Mouse (Mus musculus) neural tube, embryonic 13.5 days (tissue): ENCODE results near the gene Ttc29. TPM values are rescaled to one million over a fixed set of nuclear protein-coding genes. Genes with fewer than 3 reads are reported as not detected.
A peak's percentile ranks its signal among the peaks of the same experiment; 100 is the strongest.

Experiments
- ATAC-seq: fragments of 200-750 bp; cut with Nextera tagmentation; 2 replicates; pipeline ENCODE4 v1.8.0; 2017; ENCODE audit warnings: low read depth, mild to moderate bottlenecking, moderate TSS enrichment, moderate library complexity
- H3K27ac ChIP-seq: fragments of 300-500 bp; sonication (generic); replicated peaks from 2 replicates; pipeline ENCODE4 v1.5.1; 2015; ENCODE audit warnings: moderate library complexity, mild to moderate bottlenecking, inconsistent platforms
- H3K27me3 ChIP-seq: fragments of 300-500 bp; sonication (generic); 2 replicates; pipeline ENCODE4 v1.6.1; 2015; ENCODE audit warnings: mild to moderate bottlenecking, inconsistent platforms
- H3K36me3 ChIP-seq: fragments of 300-500 bp; sonication (generic); 2 replicates; pipeline ENCODE4 v1.6.1; 2015; ENCODE audit warnings: mild to moderate bottlenecking, inconsistent platforms
- H3K4me1 ChIP-seq: fragments of 300-500 bp; sonication (generic); replicated peaks from 2 replicates; pipeline ENCODE4 v1.6.1; 2015; ENCODE audit warnings: inconsistent platforms
- H3K4me2 ChIP-seq: fragments of 300-500 bp; sonication (generic); 2 replicates; pipeline ENCODE4 v1.6.1; 2015; ENCODE audit warnings: inconsistent platforms, mild to moderate bottlenecking, moderate library complexity
- H3K4me3 ChIP-seq: fragments of 300-500 bp; sonication (generic); 2 replicates; pipeline ENCODE4 v1.5.1; 2015; ENCODE audit warnings: mild to moderate bottlenecking, inconsistent platforms
- H3K9ac ChIP-seq: fragments of 300-500 bp; sonication (generic); 2 replicates; pipeline ENCODE4 v1.6.1; 2015; ENCODE audit warnings: moderate library complexity, mild to moderate bottlenecking, inconsistent platforms
- H3K9me3 ChIP-seq: fragments of 300-500 bp; sonication (generic); 2 replicates; pipeline ENCODE4 v1.6.1; 2016; ENCODE audit warnings: inconsistent platforms
- WGBS: fragments of 180-500 bp; shearing (Covaris S2); methylation state at CpG from one replicate; pipeline ENCODE4 v1.1.7; 2015; 5-methylcytosine and 5-hydroxymethylcytosine counted together
- polyA plus RNA-seq: library from polyadenylated mRNA; unstranded; fragments of >200 nt; fragmentation: Nextera tagmentation; extraction: Ambion mirVana; gene quantifications from 2 replicates; pipeline ENCODE4 v1.2.1, GENCODE M21; 2015

Gene Ttc29
- 0.23 TPM in 1 of 2 replicates, not detected in the other for polyA plus RNA-seq

DNA sequence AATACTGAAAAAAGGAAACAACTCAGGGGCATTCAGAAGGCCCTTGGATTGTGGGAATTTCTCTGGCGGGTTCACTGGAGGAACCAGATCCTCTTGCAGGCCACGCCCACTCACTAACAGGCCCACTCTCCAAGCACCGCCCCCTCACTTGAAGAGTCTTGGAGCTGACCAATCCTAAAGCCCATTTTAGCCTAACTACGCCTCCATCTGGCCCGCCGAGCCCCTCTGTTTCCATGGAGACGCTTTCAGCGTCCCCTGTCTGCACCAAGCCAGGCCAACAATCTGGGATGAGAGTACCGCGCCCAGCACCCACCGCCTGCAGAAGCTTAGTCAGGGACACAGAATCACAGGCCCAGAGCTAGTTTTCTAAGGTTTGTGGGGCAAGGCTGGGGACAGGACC, at the start of gene Ttc29:
TSS of gene Ttc29 (plus strand) at position 224 of the 400 bp plus-strand sequence.
- Histone ChIP-seq H3K9me3 (no peaks in the 10 kb centered on the region), H3K36me3 (no peaks in the 10 kb centered on the region), H3K27me3 (no peaks in the 10 kb centered on the region), H3K9ac (no peak within 1 kb of the TSS), H3K4me2 (peak within 1 kb of the TSS; percentile 34), H3K4me1 (peaks cover 8% of the 10 kb centered on the region; the same call in 1 of the 2 replicates), H3K4me3 (no peak within 1 kb of the TSS), H3K27ac (no peak within 1 kb of the TSS)
- peak; percentile 92 for ATAC-seq
- 2% methylated on average over 11 of the region's 11 CpGs for WGBS

DNA sequence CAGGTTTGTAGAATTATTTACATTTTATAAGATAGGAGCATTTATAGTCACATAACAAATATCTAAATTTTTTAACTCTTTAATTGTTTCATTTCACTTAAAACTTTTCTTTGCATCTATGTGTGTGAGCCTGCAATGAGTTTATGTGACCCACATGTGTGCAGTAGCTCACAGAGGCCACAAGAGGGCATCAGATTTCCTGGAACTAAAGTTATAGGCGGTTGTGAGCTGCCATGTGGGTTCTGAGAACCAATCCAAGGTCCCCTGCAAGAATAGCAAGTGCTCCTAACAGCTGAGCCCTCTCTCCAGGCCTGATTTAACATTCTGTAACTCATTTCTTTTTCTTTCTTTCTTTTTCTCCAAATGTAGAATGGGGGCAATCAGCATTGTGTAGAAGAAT, 41.7 kb upstream of the Ttc29 start:
- no peaks in the 10 kb centered on the region for H3K27me3 ChIP-seq
- no peak for ATAC-seq
- H3K4me2 ChIP-seq = no peak overlapping the region
- H3K4me3 ChIP-seq = no peak overlapping the region
- no peak overlapping the region for H3K27ac ChIP-seq
- H3K9ac ChIP-seq = no peak overlapping the region
- H3K9me3 ChIP-seq = no peaks in the 10 kb centered on the region
- H3K36me3 ChIP-seq = no peaks in the 10 kb centered on the region
- H3K4me1 ChIP-seq = no peaks in the 10 kb centered on the region
- WGBS = 86% methylated on average over 1 of the region's 1 CpGs

DNA sequence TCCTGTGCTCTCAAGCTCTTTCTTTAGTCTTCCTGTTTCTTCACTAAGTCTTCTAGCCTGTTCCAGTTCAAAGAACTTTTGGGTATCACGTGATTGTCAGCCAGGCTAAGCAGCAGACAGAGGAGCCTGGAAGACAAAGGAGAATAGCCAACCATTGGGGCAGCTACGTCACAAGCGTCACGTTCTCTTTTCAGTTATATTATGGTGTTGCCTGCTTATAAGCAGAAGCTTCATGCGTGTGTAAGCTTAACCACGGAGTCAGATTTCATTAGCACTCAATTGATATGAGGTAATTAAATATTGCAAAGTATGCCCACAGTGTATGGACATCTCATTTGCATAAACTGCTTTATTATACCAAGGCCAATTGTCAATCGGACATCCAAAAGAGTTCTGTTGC, 30.4 kb upstream of the Ttc29 start:
- Histone ChIP-seq H3K4me1 (no peaks in the 10 kb centered on the region), H3K9me3 (no peaks in the 10 kb centered on the region), H3K36me3 (no peaks in the 10 kb centered on the region), H3K4me3 (no peak overlapping the region), H3K27me3 (no peaks in the 10 kb centered on the region), H3K27ac (no peak overlapping the region), H3K9ac (no peak overlapping the region), H3K4me2 (no peak overlapping the region)
- 71% methylated on average over 7 of the region's 7 CpGs for WGBS
- ATAC-seq = no peak

DNA sequence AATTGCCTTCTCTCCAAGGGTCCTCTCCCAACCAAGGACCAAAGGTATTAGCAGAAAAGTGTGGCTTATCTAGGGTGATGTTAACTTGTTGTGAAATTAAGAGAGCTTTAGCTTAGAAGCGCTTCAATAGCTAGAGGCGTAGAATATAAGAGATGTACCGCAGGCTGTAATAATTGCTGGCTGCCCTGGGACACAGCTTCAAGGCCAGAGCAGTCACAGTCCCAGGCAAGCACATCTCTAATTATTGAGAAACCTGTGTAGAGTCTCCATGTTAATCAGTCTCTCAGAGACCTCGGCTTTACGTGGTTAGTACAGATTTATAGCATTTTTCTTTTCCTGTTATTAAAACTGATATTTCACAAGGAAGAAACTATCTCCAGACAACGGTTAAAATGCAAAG, 29.7 kb upstream of the Ttc29 start:
- H3K9ac ChIP-seq = no peak overlapping the region
- 83% methylated on average over 6 of the region's 6 CpGs for WGBS
- no peak for ATAC-seq

DNA sequence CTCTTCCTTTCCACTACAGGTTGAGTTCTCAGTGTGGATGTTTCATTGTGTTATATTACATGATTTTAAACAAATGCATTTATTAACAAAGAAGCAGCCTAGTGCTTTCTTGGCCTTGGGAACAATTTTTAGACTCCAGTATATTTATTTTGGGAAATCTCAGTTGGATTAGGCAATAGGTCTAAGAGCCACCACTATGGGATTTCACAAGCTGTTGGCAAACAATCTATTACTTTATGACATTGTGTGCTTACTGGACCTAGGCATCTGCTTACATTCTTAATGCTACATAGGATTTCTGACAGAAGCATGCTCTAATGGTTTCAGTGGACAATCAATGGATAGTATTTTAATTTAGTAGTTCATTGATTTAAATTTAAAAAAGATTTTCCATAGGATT, 26.0 kb upstream of the Ttc29 start:
- Histone ChIP-seq H3K9ac (no peak overlapping the region), H3K4me3 (no peak overlapping the region), H3K27me3 (no peaks in the 10 kb centered on the region), H3K27ac (no peak overlapping the region), H3K4me2 (no peak overlapping the region), H3K4me1 (peaks cover 5% of the 10 kb centered on the region; the same call in 1 of the 2 replicates), H3K9me3 (no peaks in the 10 kb centered on the region), H3K36me3 (no peaks in the 10 kb centered on the region)
- no peak for ATAC-seq

More for the DNA sequence above, 29.7 kb upstream of the Ttc29 start:
- no peaks in the 10 kb centered on the region for H3K9me3 ChIP-seq
- H3K36me3 ChIP-seq = no peaks in the 10 kb centered on the region
- H3K27ac ChIP-seq = no peak overlapping the region
- H3K4me1 ChIP-seq = no peaks in the 10 kb centered on the region
- no peaks in the 10 kb centered on the region for H3K27me3 ChIP-seq
- H3K4me2 ChIP-seq = no peak overlapping the region
- no peak overlapping the region for H3K4me3 ChIP-seq

DNA sequence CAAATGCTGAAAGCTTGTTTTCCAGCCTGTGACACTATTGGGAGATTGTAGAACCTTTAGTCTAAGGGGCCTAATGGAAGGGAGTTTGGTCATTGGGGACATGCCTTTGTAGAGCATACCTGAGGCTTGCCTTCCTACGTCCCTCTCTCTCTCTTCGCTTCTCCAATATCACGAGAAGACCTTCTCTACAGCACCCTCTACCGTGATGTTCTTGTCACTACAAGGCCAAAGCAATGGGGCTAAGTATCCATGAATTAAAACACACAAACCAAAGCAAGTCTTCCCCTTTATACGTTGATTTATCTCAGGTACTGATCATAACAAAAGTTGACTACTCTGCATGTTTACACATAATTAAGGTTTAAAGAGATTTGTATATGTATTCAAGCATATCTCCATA, 8.9 kb upstream of the Ttc29 start:
- Histone ChIP-seq H3K9ac (no peak overlapping the region), H3K36me3 (no peaks in the 10 kb centered on the region), H3K4me3 (no peak overlapping the region), H3K4me2 (no peak overlapping the region), H3K27ac (no peak overlapping the region), H3K4me1 (no peaks in the 10 kb centered on the region), H3K27me3 (no peaks in the 10 kb centered on the region), H3K9me3 (no peaks in the 10 kb centered on the region)
- no peak for ATAC-seq
- 36% methylated on average over 5 of the region's 5 CpGs for WGBS

DNA sequence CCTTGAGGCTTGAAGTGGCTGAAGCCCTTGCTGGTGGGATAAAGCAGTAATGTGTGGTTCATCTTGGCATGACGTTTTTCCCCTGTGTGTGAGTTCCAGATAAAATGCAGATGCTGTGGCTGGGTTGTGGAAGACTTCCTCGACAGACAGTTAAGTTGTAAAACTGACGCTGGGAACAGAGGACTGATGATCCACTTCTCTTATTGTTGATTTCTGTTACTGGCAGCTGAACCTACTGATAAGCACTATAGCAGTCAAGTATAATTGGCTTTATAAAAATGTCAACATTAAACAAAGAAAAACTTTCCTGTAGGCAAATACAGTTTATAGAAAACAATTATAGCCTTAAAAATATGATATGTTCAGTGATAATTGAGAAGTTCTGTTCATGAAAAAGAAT, 2.7 kb upstream of the Ttc29 start:
- no peak overlapping the region for H3K4me3 ChIP-seq
- H3K36me3 ChIP-seq = no peaks in the 10 kb centered on the region
- H3K4me2 ChIP-seq = no peak overlapping the region
- ATAC-seq = no peak
- H3K4me1 ChIP-seq = peaks cover 8% of the 10 kb centered on the region; the same call in 1 of the 2 replicates
- no peaks in the 10 kb centered on the region for H3K9me3 ChIP-seq
- H3K27ac ChIP-seq = no peak overlapping the region
- H3K27me3 ChIP-seq = no peaks in the 10 kb centered on the region
- 47% methylated on average over 3 of the region's 3 CpGs for WGBS
- H3K9ac ChIP-seq = no peak overlapping the region

DNA sequence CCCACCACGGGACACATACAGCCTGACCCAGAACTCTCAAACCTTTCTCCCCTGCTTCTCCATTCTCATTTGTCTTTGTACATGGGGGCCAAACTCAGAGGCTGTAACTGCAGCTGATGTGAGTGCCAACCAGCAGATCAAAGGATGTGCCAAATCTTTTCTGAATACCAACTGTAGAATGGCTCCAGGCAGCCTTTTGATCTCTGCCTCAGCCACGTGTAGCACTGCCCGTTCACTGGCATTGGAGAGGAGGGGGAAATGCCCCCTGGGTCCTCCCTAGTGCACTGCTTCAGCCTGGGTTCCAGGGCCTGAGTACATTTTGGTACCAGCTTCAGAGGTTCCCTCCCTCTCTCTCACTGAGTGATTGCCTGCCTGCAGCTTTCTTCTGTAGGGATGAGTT, 1.5 kb downstream of the Ttc29 start:
- Histone ChIP-seq H3K27me3 (no peaks in the 10 kb centered on the region), H3K9me3 (no peaks in the 10 kb centered on the region), H3K27ac (no peak overlapping the region), H3K9ac (no peak overlapping the region), H3K4me3 (no peak overlapping the region), H3K36me3 (no peaks in the 10 kb centered on the region), H3K4me1 (peaks cover 8% of the 10 kb centered on the region; the same call in 1 of the 2 replicates), H3K4me2 (no peak overlapping the region)
- WGBS = 17% methylated on average over 3 of the region's 3 CpGs
- ATAC-seq = no peak

DNA sequence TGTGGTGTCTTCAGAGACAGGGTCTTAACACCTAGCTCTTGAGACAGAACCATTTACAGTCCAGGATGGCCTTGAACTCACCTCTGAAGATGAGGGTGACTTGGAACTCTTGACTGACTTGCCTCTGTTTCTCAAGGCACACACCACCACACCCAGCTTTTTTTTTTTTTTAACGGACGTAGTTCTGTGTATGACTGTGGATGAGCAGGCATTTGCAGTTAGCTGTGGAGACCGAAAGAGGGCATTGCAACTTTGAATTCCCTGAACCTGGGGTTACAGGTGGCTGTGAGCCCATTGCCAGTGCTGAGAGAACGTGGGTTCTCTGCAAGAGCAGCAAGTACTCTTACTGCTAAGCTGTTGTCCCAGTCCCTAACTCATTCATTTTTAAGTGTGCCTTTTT, 13.0 kb downstream of the Ttc29 start:
- Histone ChIP-seq H3K9me3 (no peaks in the 10 kb centered on the region), H3K9ac (no peak overlapping the region), H3K4me2 (no peak overlapping the region), H3K27ac (no peak overlapping the region), H3K4me1 (peaks cover 5% of the 10 kb centered on the region; the same call in 1 of the 2 replicates), H3K36me3 (no peaks in the 10 kb centered on the region), H3K4me3 (no peak overlapping the region), H3K27me3 (no peaks in the 10 kb centered on the region)
- ATAC-seq = no peak
- 82% methylated on average over 4 of the region's 4 CpGs for WGBS

DNA sequence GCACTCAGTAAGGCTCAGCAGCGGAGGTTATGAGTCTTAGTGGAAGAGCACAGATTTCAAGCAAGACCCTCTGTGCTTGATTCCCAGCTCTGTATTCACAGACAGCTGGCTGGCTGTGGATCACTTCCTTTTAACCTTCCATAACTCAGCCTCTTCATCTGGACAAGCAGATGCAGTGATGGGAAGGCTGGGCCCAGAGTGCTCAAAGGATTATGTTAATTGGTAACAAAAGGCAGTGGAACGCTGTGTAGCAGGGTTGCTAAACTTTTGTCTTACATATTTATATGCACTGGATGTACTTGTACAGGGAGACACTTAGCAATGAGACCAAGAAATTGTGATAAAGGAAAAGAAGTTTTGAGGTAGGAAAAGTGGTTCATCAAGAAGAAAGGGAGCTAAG, 17.6 kb downstream of the Ttc29 start:
- WGBS = 46% methylated on average over 2 of the region's 2 CpGs
- no peaks in the 10 kb centered on the region for H3K27me3 ChIP-seq
- H3K9ac ChIP-seq = no peak overlapping the region
- no peaks in the 10 kb centered on the region for H3K36me3 ChIP-seq
- no peak overlapping the region for H3K4me2 ChIP-seq
- no peak overlapping the region for H3K27ac ChIP-seq
- no peak overlapping the region for H3K4me3 ChIP-seq
- peaks cover 14% of the 10 kb centered on the region; the same call in 1 of the 2 replicates for H3K4me1 ChIP-seq
- no peak; the same call in 1 of the 2 replicates for ATAC-seq
- no peaks in the 10 kb centered on the region for H3K9me3 ChIP-seq

DNA sequence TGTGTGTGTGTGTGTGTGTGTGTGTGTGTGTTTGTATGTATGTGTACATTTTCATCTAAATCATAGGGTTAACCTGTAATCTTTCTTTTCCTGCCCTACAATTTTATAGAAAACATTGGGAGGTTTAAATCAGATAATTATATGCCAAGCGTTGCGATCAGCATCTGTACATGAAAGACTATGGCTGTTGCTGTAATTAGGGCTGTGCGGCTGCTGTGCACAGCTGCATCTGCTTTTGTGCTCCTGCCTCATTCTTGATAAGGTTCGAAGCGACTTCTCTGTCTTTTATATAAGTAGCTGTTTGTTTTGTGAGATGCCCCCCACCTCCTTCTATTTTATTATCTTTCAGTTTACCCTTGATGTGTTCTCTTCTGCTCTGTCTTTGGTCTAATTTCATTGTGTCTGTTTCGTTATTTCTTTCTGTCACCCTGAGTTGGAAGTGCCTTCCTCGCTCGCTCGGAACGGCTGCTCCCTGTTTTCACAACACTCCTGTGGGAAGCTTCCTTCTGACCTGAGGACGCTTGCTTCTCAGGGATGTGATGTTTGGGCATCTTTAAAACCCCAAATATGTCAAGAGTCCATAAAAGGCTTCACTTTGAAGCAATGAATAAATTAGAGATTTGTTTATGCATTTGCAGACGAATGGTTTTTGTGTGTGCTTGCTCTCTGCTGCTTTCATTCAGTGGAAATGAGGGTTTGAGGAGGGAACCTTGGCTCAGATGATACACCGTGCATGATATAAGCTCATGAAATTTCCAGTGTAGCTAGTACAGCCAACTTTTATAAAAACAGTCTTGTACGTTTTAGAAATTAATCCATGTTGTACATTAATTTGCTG, 20.0 kb downstream of the Ttc29 start:
- Histone ChIP-seq H3K9me3 (no peaks in the 10 kb centered on the region), H3K36me3 (no peaks in the 10 kb centered on the region), H3K27ac (no peak overlapping the region), H3K4me1 (peaks cover 14% of the 10 kb centered on the region; the same call in 1 of the 2 replicates), H3K4me3 (no peak overlapping the region), H3K9ac (0 out of 2 replicates have a peak overlapping the region, but pooled peaks have one; percentile 17), H3K4me2 (peak overlapping the region; percentile 36), H3K27me3 (no peaks in the 10 kb centered on the region)
- 42% methylated on average over 14 of the region's 14 CpGs for WGBS
- no peak for ATAC-seq

DNA sequence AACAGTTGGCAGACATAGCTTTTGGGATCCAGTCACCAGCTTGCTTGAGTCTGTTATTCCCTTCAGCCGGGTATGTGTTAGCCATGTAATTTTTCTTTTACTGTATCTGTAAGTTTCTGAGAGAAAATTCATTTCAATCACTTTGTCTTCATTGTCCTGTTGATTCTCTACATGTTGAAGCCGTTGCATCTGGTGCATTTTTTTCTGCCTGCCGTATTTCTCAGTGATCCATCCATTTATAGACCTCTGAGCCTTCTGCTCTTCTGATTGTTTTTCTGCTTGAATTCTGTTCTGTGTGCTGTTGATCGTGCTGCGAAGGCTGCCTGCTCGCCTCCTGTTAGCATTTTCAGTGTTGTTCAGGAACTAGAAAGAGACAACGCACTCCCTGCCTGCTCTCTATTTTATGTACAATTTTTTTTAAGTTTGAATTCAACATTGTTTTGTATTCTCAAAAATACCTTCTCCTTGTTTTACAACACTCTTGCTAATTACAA, 20.7 kb downstream of the Ttc29 start:
- Histone ChIP-seq H3K4me3 (no peak overlapping the region), H3K27ac (no peak overlapping the region), H3K9ac (no peak overlapping the region), H3K36me3 (no peaks in the 10 kb centered on the region), H3K9me3 (no peaks in the 10 kb centered on the region), H3K4me2 (0 out of 2 replicates have a peak overlapping the region, but pooled peaks have one; percentile 36), H3K27me3 (no peaks in the 10 kb centered on the region), H3K4me1 (peaks cover 14% of the 10 kb centered on the region; the same call in 1 of the 2 replicates)
- ATAC-seq = no peak
- 64% methylated on average over 7 of the region's 7 CpGs for WGBS
